Mouse (Mus musculus): ENCODE measurements around the gene Cldn5. TPM values are rescaled to one million over a fixed set of nuclear protein-coding genes. Genes with fewer than 3 reads are reported as not detected.

Cldn5 gene
- 6.9 and 10.4 TPM in 2 replicates for polyA plus RNA-seq (2011; ENCODE audit: insufficient read depth, insufficient read length, low replicate concordance, missing spikeins)

DNA sequence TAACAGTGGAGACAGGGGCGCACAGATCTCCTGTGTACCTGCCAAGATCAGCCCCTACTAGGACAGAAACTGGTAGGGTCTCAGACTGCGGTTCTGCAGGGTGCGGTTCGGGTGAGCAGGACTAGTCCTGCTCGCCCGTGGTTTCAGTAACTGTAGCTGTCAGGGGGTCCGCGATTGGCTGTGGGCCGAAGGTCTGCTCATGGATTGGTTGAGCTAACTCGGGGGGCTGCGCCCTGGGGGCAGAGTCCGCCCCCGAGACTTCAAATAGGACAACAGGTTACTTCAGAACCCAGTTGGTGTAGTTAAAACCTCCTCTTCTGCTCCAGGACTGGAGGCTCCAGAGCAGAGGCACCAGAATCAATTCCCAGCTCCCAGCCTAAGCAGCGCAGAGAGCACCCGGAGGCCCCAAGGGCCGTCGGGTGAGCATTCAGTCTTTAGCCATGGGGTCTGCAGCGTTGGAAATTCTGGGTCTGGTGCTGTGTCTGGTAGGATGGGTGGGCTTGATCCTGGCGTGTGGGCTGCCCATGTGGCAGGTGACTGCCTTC, at the start of gene Cldn5:
Cldn5 (plus strand) TSS at position 292 of the 545 bp plus-strand sequence.
- TF ChIP-seq POLR2A (IDR thresholded peaks at IDR 0.05; ENCODE audit: borderline replicate concordance, control insufficient read depth, low read depth, low read length) (no peak), CTCF (IDR thresholded peaks at IDR 0.05; ENCODE audit: control insufficient read depth, insufficient read depth, low read length) (no peak)
- Histone ChIP-seq H3K4me1 (ENCODE audit: control insufficient read depth, insufficient read depth, low read length) (no peaks in the 10 kb centered on the region), H3K4me3 (replicated peaks; ENCODE audit: control insufficient read depth, low read depth, low read length) (no peak within 1 kb of the TSS), H3K27ac (ENCODE audit: control insufficient read depth, insufficient read depth, low read depth, low read length, poor library complexity) (peak within 1 kb of the TSS; percentile 25; the same call in 1 of the 2 replicates)
- WGBS: 17% methylated on average over 19 of the region's 19 CpGs

DNA sequence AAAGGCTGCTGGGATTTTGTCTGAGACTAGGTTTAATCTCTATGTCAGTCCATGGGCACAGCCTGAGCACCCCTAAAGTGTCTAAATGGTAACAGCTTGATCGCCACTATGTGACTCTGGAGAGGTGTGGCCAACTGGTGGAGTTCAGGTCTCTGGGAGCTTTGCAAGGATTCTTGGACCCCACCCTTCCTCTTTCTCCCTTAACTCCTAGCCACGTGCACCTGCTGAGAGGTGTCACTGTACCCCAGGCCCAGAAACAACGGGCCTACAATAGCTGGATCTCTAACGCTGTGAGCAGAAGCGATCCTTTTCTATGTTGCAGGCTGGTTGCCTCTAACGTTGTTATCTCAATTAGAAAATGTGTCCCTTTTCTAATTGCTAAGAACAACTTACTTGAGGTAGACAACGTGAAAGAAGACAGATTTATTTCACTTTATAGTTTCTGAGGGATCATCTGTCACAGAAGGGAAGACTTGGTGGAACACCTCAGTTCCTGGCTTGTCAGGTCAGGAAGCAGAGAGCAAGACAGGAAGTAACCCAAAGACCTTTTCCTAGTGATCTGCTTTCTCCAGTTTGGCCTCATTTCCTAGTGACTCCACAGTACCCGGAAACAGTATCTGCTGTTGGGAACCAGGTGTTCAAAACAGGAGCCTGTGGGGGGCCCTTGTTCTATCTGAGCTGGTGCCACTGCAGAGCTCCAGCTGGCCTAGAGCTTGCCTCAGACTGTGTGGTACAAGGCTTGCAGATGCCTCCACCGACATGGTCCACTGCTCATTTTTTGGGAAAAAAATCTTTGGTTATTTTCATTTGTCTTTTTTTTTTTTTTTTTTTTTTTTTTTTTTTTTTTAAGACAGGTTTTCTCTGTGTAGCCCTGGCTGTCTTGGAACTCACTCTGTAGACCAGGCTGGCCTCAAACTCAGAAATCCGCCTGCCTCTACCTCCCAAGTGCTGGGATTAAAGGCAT, 48.8 kb upstream of the Cldn5 start:
- TF ChIP-seq CTCF (IDR thresholded peaks at IDR 0.05; ENCODE audit: control insufficient read depth, insufficient read depth, low read length): no peak
- no peak for TF ChIP-seq POLR2A (IDR thresholded peaks at IDR 0.05; ENCODE audit: borderline replicate concordance, control insufficient read depth, low read depth, low read length)
- no peak overlapping the region for H3K27ac ChIP-seq (ENCODE audit: control insufficient read depth, insufficient read depth, low read depth, low read length, poor library complexity)
- no peaks in the 10 kb centered on the region for H3K4me1 ChIP-seq (ENCODE audit: control insufficient read depth, insufficient read depth, low read length)
- WGBS: 60% methylated on average over 10 of the region's 10 CpGs
- no peak overlapping the region for H3K4me3 ChIP-seq (replicated peaks; ENCODE audit: control insufficient read depth, low read depth, low read length)

DNA sequence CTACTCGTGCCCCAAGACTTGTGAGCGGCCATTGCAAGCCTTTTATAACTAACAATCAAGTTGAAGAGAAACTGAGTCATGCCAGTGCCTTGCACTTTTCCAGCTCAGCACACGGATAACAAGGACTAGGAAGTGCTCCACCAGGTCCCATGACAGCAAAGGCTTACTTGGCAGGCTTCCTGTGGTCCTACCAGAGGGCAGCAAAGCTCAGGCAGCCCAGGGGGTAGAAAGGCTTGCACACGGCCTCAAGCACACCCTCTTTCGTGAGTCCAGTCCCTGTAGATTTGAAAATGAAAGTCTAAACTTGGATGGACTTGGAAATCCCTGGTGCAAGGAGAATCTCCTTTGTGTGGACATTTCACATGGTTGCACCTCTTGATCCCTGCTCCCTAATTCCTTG, 47.5 kb upstream of the Cldn5 start:
- H3K4me1 ChIP-seq (ENCODE audit: control insufficient read depth, insufficient read depth, low read length): no peaks in the 10 kb centered on the region
- TF ChIP-seq CTCF (IDR thresholded peaks at IDR 0.05; ENCODE audit: control insufficient read depth, insufficient read depth, low read length) (no peak), POLR2A (IDR thresholded peaks at IDR 0.05; ENCODE audit: borderline replicate concordance, control insufficient read depth, low read depth, low read length) (no peak)
- no peak overlapping the region for H3K4me3 ChIP-seq (replicated peaks; ENCODE audit: control insufficient read depth, low read depth, low read length)
- H3K27ac ChIP-seq (ENCODE audit: control insufficient read depth, insufficient read depth, low read depth, low read length, poor library complexity): no peak overlapping the region
- 61% methylated on average over 5 of the region's 5 CpGs for WGBS

DNA sequence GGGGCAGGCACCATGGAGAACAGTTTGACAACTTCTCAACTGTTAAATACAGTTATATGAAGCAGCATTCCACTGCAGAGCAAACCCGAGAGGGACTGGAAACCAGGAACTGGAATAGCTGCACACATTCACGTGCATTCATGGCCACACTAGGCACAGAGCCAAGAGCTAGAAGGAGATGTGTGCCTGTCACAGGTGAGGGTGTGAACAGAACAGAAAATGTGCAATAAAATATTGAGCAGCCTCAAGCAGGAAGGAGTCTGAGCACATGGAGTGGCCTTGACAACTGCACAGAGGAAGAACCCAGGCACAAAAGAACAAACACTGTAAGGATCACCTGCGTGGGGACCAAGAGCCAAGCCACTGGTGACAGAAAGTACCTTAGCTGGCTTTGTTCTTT, 46.0 kb upstream of the Cldn5 start:
- 52% methylated on average over 3 of the region's 3 CpGs for WGBS
- TF ChIP-seq CTCF (IDR thresholded peaks at IDR 0.05; ENCODE audit: control insufficient read depth, insufficient read depth, low read length) (no peak), POLR2A (IDR thresholded peaks at IDR 0.05; ENCODE audit: borderline replicate concordance, control insufficient read depth, low read depth, low read length) (no peak)
- Histone ChIP-seq H3K27ac (ENCODE audit: control insufficient read depth, insufficient read depth, low read depth, low read length, poor library complexity) (no peak overlapping the region), H3K4me3 (replicated peaks; ENCODE audit: control insufficient read depth, low read depth, low read length) (no peak overlapping the region), H3K4me1 (ENCODE audit: control insufficient read depth, insufficient read depth, low read length) (no peaks in the 10 kb centered on the region)

DNA sequence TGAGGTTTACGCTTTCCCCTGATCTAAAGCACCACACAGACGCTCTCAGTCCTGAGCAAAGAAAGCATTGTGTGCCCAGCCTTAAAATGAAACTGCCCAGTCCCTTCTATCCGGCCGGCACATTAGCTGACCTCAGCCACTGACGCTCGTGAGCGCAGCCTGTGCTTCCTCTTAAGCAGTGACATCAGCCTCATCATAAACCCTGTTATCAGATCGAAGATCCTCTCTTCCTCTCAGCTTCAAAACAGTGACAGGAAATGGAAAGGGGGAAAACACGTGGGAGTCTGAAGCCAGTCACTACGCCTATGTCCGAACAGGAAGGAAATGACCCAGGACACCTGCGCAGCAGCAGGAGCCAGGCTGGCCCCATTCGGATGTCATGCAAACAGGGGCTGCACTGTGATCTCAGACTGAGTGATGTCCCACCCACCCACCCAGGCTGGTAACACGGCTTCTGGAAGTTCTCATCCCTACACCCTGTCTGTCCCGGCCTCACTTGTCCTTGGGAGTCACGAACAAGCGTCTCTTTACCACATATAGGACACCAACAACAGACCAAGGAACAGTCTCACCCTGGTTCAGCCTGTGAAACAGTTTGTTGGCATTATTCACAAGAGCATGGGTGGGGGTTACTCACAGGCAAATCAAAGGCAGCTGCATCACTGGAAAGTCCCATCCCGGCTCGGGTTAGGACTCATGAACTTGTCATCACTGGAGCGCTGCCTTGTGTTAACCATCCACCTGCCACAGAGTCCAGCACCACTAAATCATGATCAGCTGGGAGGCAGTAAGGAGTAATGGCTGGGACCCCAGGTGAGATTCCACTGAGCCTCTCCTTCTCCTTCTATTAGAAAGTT, 43.3 kb upstream of the Cldn5 start:
- TF ChIP-seq CTCF (IDR thresholded peaks at IDR 0.05; ENCODE audit: control insufficient read depth, insufficient read depth, low read length): no peak
- TF ChIP-seq POLR2A (IDR thresholded peaks at IDR 0.05; ENCODE audit: borderline replicate concordance, control insufficient read depth, low read depth, low read length): no peak
- 20% methylated on average over 20 of the region's 20 CpGs for WGBS
- H3K4me3 ChIP-seq (replicated peaks; ENCODE audit: control insufficient read depth, low read depth, low read length): peak overlapping the region; percentile 51

DNA sequence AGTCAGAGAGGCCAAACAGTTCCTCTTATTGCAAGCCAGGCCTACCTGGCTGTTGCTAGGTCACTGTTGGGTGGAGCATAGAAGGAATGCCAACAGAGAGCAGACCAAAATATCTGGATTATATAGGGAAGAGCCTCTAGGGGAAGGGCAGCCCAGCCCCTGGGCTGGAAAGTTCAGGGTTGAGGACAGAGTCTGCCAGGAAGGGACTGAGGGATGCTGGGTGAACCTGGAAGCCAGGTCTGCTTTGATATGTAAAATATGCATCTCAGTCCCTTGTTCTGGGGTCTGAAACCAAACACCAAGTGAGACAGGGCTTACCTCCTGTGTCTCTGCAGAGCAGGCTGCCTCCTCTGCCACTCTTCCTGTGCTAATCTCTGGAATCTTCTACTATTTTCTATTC, 38.3 kb upstream of the Cldn5 start:
- no peak for TF ChIP-seq POLR2A (IDR thresholded peaks at IDR 0.05; ENCODE audit: borderline replicate concordance, control insufficient read depth, low read depth, low read length)
- TF ChIP-seq CTCF (IDR thresholded peaks at IDR 0.05; ENCODE audit: control insufficient read depth, insufficient read depth, low read length): no peak

More for the DNA sequence above, 43.3 kb upstream of the Cldn5 start:
- Histone ChIP-seq H3K27ac (ENCODE audit: control insufficient read depth, insufficient read depth, low read depth, low read length, poor library complexity) (no peak overlapping the region; the same call in 1 of the 2 replicates), H3K4me1 (ENCODE audit: control insufficient read depth, insufficient read depth, low read length) (no peaks in the 10 kb centered on the region)

DNA sequence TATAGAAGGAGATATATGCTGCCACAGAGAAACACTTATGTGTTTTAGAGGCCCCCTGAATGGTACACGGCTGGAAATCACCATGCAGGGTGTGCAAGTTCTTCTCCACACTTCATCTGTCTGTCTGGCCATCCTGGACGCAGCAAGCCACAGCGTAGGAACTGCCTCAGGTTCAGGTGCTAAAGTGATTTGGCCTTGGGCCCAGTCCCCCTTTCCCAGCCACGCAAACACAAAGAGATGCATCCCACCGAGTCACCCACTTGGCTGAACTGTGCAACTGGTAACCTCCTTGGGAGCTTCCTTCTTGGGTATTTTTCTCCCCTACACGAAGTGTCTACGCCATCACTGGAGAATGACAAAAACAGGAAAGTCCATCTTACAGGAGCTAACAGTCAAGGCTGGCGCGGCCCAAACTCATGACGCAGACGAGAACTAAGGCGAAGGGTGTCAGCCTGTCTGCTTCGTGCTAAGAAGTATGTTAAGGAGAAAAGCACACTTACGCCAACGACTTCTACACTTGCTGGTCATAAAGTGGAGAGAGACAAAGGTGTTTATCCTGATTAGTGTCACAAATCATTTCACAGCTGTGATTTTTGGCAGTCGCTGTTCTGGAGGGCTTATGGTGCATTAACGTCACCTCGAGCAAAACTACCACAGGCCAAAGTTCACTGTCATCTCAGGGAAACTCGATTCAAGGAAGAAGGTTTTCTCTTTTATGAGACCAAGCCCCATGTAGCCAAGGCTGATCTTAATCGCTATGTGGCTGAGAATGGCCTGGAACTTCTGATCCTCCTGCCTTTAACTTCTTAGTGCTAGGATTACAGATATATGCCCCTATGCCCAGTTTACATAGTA, 30.2 kb upstream of the Cldn5 start:
- TF ChIP-seq POLR2A (IDR thresholded peaks at IDR 0.05; ENCODE audit: borderline replicate concordance, control insufficient read depth, low read depth, low read length) (no peak), CTCF (IDR thresholded peaks at IDR 0.05; ENCODE audit: control insufficient read depth, insufficient read depth, low read length) (no peak)
- Histone ChIP-seq H3K4me3 (replicated peaks; ENCODE audit: control insufficient read depth, low read depth, low read length) (no peak overlapping the region), H3K27ac (ENCODE audit: control insufficient read depth, insufficient read depth, low read depth, low read length, poor library complexity) (no peak overlapping the region), H3K4me1 (ENCODE audit: control insufficient read depth, insufficient read depth, low read length) (no peaks in the 10 kb centered on the region)
- 81% methylated on average over 20 of the region's 20 CpGs for WGBS

More for the DNA sequence above, 38.3 kb upstream of the Cldn5 start:
- Histone ChIP-seq H3K4me1 (ENCODE audit: control insufficient read depth, insufficient read depth, low read length) (no peaks in the 10 kb centered on the region), H3K27ac (ENCODE audit: control insufficient read depth, insufficient read depth, low read depth, low read length, poor library complexity) (no peak overlapping the region), H3K4me3 (replicated peaks; ENCODE audit: control insufficient read depth, low read depth, low read length) (no peak overlapping the region)

Measured in bone marrow, adult 2 months (tissue).